In the genomic region with DNA sequence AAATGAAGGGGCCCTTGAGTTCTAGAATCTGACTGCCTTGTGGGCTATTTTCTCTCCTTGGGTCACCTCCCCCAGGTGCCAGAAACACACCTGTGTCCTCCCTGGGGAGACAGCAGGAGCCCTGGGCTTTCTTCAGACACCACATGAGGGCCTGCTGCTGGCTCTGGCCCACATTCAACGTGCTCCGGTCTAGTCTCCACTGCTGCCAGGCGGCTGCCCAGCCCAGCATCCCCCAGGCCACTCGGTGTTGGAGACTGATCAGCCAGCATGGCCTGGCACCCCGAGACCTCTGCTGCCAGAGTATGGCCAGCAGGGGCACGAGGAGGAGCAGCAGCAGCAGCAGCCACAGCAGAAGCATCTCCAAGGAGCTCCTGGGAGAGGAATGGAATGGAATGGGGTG, we compare ENCODE assay signal across 8 mouse cellular contexts. TPM values are rescaled to one million over a fixed set of nuclear protein-coding genes. Genes with fewer than 3 reads are reported as not detected.
DNase-seq lines count a peak whose midpoint lies in the region; ATAC-seq and TF ChIP-seq lines count a peak whose summit lies in the region.

No protein-coding gene starts in this region.

- H3K4me1 ChIP-seq in lung, embryonic 15.5 days, result peaks cover 6% of the 10 kb centered on the region
- peaks cover 2% of the 10 kb centered on the region; the same call in 1 of the 2 replicates for H3K4me1 ChIP-seq in limb, embryonic 11.5 days (ENCODE audit: control insufficient read depth, insufficient read depth, low read length)
- peaks cover 10% of the 10 kb centered on the region for H3K4me1 ChIP-seq in olfactory bulb, adult 2 months (ENCODE audit: control insufficient read depth, insufficient read depth, low read length)

- no peak for ATAC-seq in lung, embryonic 15.5 days (ENCODE audit: borderline replicate concordance, extremely low read depth, low FRiP score, low TSS enrichment)
- ATAC-seq in erythroblast, adult 5-6 weeks (replicated peaks; ENCODE audit: low FRiP score, poor library complexity, severe bottlenecking), result 0 out of 2 replicates have a peak, but pooled peaks have one; percentile 17
- ATAC-seq in limb, embryonic 11.5 days (ENCODE audit: insufficient number of reproducible peaks, low FRiP score, low TSS enrichment, low read depth), result no peak

- no peak overlapping the region for H3K27ac ChIP-seq in lung, embryonic 15.5 days
- no peak overlapping the region for H3K27ac ChIP-seq in limb, embryonic 11.5 days (replicated peaks; ENCODE audit: low read depth, low read length)
- no peak overlapping the region for H3K27ac ChIP-seq in olfactory bulb, adult 2 months (ENCODE audit: insufficient read depth, low read depth, low read length)

- peak overlapping the region; percentile 72 for H3K4me3 ChIP-seq in lung, embryonic 15.5 days
- H3K4me3 ChIP-seq in limb, embryonic 11.5 days (ENCODE audit: low read depth, low read length), result peak overlapping the region; percentile 53; the same call in 1 of the 2 replicates
- peak overlapping the region; percentile 49 for H3K4me3 ChIP-seq in olfactory bulb, adult 2 months (ENCODE audit: insufficient read depth, low read depth, low read length)

- peak overlapping the region; percentile 66; the same call in 1 of the 2 replicates for H3K9ac ChIP-seq in lung, embryonic 15.5 days
- H3K9ac ChIP-seq in limb, embryonic 11.5 days (ENCODE audit: low read length), result peak overlapping the region; percentile 30; the same call in 1 of the 2 replicates

- DNase-seq in lung, postnatal 4 days, result no peak
- no peak for DNase-seq in limb, embryonic 11.5 days (ENCODE audit: low spot score)
- no peak for DNase-seq in ovary, adult 18-20 months (ENCODE audit: low spot score)
- DNase-seq in urinary bladder, adult 18-20 months (ENCODE audit: low spot score in 2 of 2), result no peak
- no peak for DNase-seq in gastrocnemius, postnatal 4 days (ENCODE audit: low spot score in 2 of 2)

- TF ChIP-seq CTCF in olfactory bulb, adult 2 months (IDR thresholded peaks at IDR 0.05; ENCODE audit: insufficient read depth, low read depth, low read length), result no peak

- H3K27me3 ChIP-seq in lung, embryonic 15.5 days, result no peaks in the 10 kb centered on the region
- H3K27me3 ChIP-seq in limb, embryonic 11.5 days (ENCODE audit: control insufficient read depth, insufficient read depth, low read length), result no peaks in the 10 kb centered on the region

- 54% methylated on average over 6 of the region's 6 CpGs for WGBS in lung, embryonic 15.5 days
- 66% methylated on average over 6 of the region's 6 CpGs for WGBS in limb, embryonic 11.5 days
- WGBS in olfactory bulb, adult 2 months, result 30% methylated on average over 6 of the region's 6 CpGs

- peak overlapping the region; percentile 69 for H3K4me2 ChIP-seq in lung, embryonic 15.5 days
- peak overlapping the region; percentile 62 for H3K4me2 ChIP-seq in limb, embryonic 11.5 days (ENCODE audit: low read depth, severe bottlenecking)

- no peak for TF ChIP-seq POLR2A in olfactory bulb, adult 2 months (IDR thresholded peaks at IDR 0.05; ENCODE audit: insufficient read depth, low read depth, low read length)

- H3K36me3 ChIP-seq in lung, embryonic 15.5 days, result no peaks in the 10 kb centered on the region
- no peaks in the 10 kb centered on the region for H3K36me3 ChIP-seq in limb, embryonic 11.5 days (ENCODE audit: control insufficient read depth, insufficient read depth, low read length)

- no peaks in the 10 kb centered on the region for H3K9me3 ChIP-seq in lung, embryonic 15.5 days
- H3K9me3 ChIP-seq in limb, embryonic 11.5 days (ENCODE audit: control insufficient read depth, low read length), result no peaks in the 10 kb centered on the region

RNA-seq across cellular contexts. Expression of a gene that starts 0.8 kb away (rescaled TPM):
- 6.1 and 6.4 TPM in 2 replicates for polyA plus RNA-seq in lung, embryonic 15.5 days (2015; fragmentation: Nextera tagmentation; extraction: Ambion mirVana)
- 1.5 and 1.7 TPM in 2 replicates for total RNA-seq in erythroblast, adult 5-6 weeks (2015; ENCODE audit: low replicate concordance)
- 1.4 and 2.3 TPM in 2 replicates for total RNA-seq in erythroblast, adult 5-6 weeks (2017; ENCODE audit: low replicate concordance)
- polyA plus RNA-seq in limb, embryonic 11.5 days (2014; fragmentation: Nextera tagmentation; extraction: Ambion mirVana), result 2.6 and 2.8 TPM in 2 replicates
- not detected in 2 replicates for polyA plus RNA-seq in olfactory bulb, adult 2 months (2012; ENCODE audit: insufficient read depth, insufficient read length, low replicate concordance, missing spikeins)
- 1 to 10 TPM; 9.0 to 9.5 TPM for total RNA-seq in gastrocnemius, postnatal 4 days (2021)

RNA-seq across cellular contexts. Expression of a gene that starts 7.2 kb away (rescaled TPM):
- not detected in 2 replicates for polyA plus RNA-seq in lung, embryonic 15.5 days (2015; fragmentation: Nextera tagmentation; extraction: Ambion mirVana)
- total RNA-seq in erythroblast, adult 5-6 weeks (2015; ENCODE audit: low replicate concordance), result not detected in 2 replicates
- total RNA-seq in erythroblast, adult 5-6 weeks (2017; ENCODE audit: low replicate concordance), result not detected in 2 replicates
- polyA plus RNA-seq in limb, embryonic 11.5 days (2014; fragmentation: Nextera tagmentation; extraction: Ambion mirVana), result not detected in 2 replicates
- not detected in 2 replicates for polyA plus RNA-seq in olfactory bulb, adult 2 months (2012; ENCODE audit: insufficient read depth, insufficient read length, low replicate concordance, missing spikeins)
- not detected for total RNA-seq in gastrocnemius, postnatal 4 days (2021)

RNA-seq across cellular contexts. Expression of a gene that starts 10.2 kb away (rescaled TPM):
- polyA plus RNA-seq in lung, embryonic 15.5 days (2015; fragmentation: Nextera tagmentation; extraction: Ambion mirVana), result 0.04 TPM in 1 of 2 replicates, not detected in the other
- not detected in 2 replicates for total RNA-seq in erythroblast, adult 5-6 weeks (2015; ENCODE audit: low replicate concordance)
- not detected in 2 replicates for total RNA-seq in erythroblast, adult 5-6 weeks (2017; ENCODE audit: low replicate concordance)
- not detected in 2 replicates for polyA plus RNA-seq in limb, embryonic 11.5 days (2014; fragmentation: Nextera tagmentation; extraction: Ambion mirVana)
- polyA plus RNA-seq in olfactory bulb, adult 2 months (2012; ENCODE audit: insufficient read depth, insufficient read length, low replicate concordance, missing spikeins), result not detected in 2 replicates
- total RNA-seq in gastrocnemius, postnatal 4 days (2021), result under 1 TPM in 1 of 2 experiments, not detected in 1; 0.10 TPM

RNA-seq across cellular contexts. Expression of a gene that starts 32.0 kb away (rescaled TPM):
- polyA plus RNA-seq in lung, embryonic 15.5 days (2015; fragmentation: Nextera tagmentation; extraction: Ambion mirVana), result 24.4 and 26.0 TPM in 2 replicates
- 61.4 and 79.7 TPM in 2 replicates for total RNA-seq in erythroblast, adult 5-6 weeks (2015; ENCODE audit: low replicate concordance)
- total RNA-seq in erythroblast, adult 5-6 weeks (2017; ENCODE audit: low replicate concordance), result 52.2 and 70.8 TPM in 2 replicates
- polyA plus RNA-seq in limb, embryonic 11.5 days (2014; fragmentation: Nextera tagmentation; extraction: Ambion mirVana), result 45.8 and 68.7 TPM in 2 replicates
- not detected in 2 replicates for polyA plus RNA-seq in olfactory bulb, adult 2 months (2012; ENCODE audit: insufficient read depth, insufficient read length, low replicate concordance, missing spikeins)
- total RNA-seq in gastrocnemius, postnatal 4 days (2021), result 10 to 100 TPM; 76.7 to 79.7 TPM

RNA-seq across cellular contexts. Expression of a gene that starts 56.3 kb away (rescaled TPM):
- polyA plus RNA-seq in lung, embryonic 15.5 days (2015; fragmentation: Nextera tagmentation; extraction: Ambion mirVana), result 0.23 and 0.32 TPM in 2 replicates
- total RNA-seq in erythroblast, adult 5-6 weeks (2015; ENCODE audit: low replicate concordance), result not detected in 2 replicates
- total RNA-seq in erythroblast, adult 5-6 weeks (2017; ENCODE audit: low replicate concordance), result not detected in 2 replicates
- polyA plus RNA-seq in limb, embryonic 11.5 days (2014; fragmentation: Nextera tagmentation; extraction: Ambion mirVana), result 0.24 and 0.41 TPM in 2 replicates
- polyA plus RNA-seq in olfactory bulb, adult 2 months (2012; ENCODE audit: insufficient read depth, insufficient read length, low replicate concordance, missing spikeins), result not detected in 2 replicates
- total RNA-seq in gastrocnemius, postnatal 4 days (2021), result not detected
